Mouse (Mus musculus): ENCODE measurements around the gene Hoxc4. TPM values are rescaled to one million over a fixed set of nuclear protein-coding genes. Genes with fewer than 3 reads are reported as not detected.

Gene Hoxc4
- polyA plus RNA-seq, 1 experiment = 89.1 TPM

DNA sequence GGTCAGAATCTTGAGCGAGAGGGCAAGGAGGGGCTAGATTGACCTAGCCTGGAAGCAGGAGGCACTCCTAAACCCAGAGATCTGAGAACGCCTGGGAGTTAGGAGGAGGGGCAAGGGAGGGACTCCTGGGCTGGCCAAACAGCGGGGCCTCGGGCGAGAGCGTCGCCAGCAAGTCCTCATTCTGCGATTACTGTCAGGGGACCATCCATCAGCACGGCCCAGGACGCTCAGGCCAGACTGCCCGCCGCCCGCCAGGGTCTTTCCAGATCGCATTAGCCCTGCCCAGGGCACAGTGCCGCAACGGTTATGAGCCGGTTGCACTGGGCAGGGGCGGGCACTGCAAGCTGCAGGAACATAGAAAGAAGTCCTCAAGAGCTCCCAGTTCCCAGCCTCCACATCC lies 50.4 kb downstream of the Hoxc4 start:
- no peak for TF ChIP-seq GATA1 (IDR thresholded peaks at IDR 0.05; ENCODE audit: low read length)

DNA sequence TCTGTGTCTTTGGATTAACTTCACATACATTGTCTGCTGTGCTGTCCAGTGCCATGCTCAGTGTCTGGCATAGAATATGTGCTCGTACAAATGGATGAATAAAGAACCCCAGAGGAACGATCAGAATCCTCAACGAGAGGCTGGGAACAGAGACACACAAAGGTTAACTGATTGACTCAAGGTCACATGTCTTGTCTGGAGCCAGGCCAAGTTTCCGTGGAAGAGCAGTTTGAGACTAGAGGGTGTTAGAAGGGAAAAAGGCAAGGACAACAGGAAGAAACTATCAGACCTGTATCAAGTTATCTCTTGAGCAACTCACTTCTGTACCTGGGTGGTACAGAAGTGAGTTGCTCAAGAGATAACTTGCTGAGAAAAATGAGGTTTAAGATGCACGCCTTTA lies 52.5 kb downstream of the Hoxc4 start:
- no peak for TF ChIP-seq GATA1 (IDR thresholded peaks at IDR 0.05; ENCODE audit: low read length)

- no peak for TF ChIP-seq GATA1 (IDR thresholded peaks at IDR 0.05; ENCODE audit: low read length)
These were observed 56.1 kb downstream of the Hoxc4 start for GRCm38 (mm10) chr15:103074663-103075415.

DNA sequence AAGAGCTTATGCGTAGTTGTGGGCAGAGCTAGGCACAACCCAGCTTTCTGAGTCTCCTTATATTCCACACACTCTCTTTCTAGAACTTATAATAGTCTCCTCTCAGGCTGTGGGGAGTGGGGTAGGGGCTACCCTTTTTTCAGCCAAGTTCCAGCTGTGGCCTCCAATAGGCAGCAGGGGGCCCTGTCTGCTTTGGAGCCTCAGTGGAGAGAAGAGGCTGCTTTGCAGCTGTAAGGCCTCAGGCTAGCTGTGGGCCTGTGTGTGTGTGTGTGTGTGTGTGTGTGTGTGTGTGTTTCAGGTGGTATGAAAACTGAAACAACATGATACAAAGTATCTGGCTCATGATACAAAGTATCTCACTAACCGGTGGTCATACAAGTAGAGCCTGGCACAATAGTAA lies 58.9 kb downstream of the Hoxc4 start:
- TF ChIP-seq GATA1 (IDR thresholded peaks at IDR 0.05; ENCODE audit: low read length) = no peak

- TF ChIP-seq GATA1 (IDR thresholded peaks at IDR 0.05; ENCODE audit: low read length) = no peak
These were observed 63.9 kb downstream of the Hoxc4 start for GRCm38 (mm10) chr15:103082622-103083021.

GRCm38 (mm10) chr15:103083598-103083997 lies 64.9 kb downstream of the Hoxc4 start:
- TF ChIP-seq GATA1 (IDR thresholded peaks at IDR 0.05; ENCODE audit: low read length) = no peak

GRCm38 (mm10) chr15:103084944-103085343 lies 66.2 kb downstream of the Hoxc4 start:
- no peak for TF ChIP-seq GATA1 (IDR thresholded peaks at IDR 0.05; ENCODE audit: low read length)

DNA sequence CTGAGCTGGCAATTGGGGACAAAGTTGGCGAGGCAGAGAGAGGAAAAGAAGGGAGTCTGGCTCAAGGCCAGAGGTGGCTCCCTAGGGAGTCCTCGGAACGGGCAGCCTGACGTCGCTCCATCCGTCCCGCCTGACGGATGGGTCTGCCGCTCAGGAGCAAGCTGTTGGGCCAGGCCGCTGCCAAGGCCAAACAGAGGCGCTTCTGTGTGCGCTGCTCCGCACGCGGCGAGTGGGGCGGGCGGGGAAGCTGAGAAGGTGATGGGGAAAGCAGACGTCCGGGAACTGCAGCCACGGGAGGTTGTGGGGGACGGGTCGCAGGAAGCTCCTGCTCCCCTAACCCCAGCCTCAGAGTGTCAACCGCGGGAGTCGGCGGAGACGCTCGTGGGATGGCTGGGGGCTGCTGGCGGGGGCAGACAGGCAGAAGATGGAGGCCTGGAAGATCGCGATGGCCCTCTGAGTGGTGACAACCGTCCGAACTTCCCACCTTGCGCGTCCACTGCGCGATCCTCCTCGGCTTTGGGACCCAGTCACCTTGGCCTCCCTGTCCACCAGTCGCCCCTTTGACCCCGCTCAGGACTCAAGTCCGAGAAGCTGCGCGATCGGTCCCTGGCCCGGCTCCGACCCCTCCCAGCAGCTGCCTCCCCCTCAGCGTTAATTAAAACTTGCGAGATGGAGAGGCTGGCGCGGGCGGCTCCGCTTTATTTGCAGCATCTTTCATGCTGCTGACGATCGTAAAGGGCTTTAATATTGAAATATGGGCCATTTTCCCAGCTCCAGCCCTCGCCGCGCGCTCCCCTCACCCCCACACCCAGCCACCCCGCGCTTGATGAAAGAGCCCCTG lies 67.3 kb downstream of the Hoxc4 start:
- no peak for TF ChIP-seq GATA1 (IDR thresholded peaks at IDR 0.05; ENCODE audit: low read length)

Other genes with a start within 250 kb of the Hoxc4 start
- gene Hoxc13, start 97.8 kb upstream of the Hoxc4 start, polyA plus RNA-seq (2012) = not detected in 2 replicates
- not detected in 2 replicates for gene Hoxc12, start 82.2 kb upstream of the Hoxc4 start, polyA plus RNA-seq (2012)
- not detected in 2 replicates for gene Hoxc11, start 64.5 kb upstream of the Hoxc4 start, polyA plus RNA-seq (2012)
- 0.51 and 0.72 TPM in 2 replicates for gene Hoxc10, start 52.1 kb upstream of the Hoxc4 start, polyA plus RNA-seq (2012)
- gene Hoxc5, start 51.5 kb upstream of the Hoxc4 start, polyA plus RNA-seq (2012) = 13.8 and 14.7 TPM in 2 replicates
- gene Hoxc9, start 42.5 kb upstream of the Hoxc4 start, polyA plus RNA-seq (2012) = 6.3 and 8.3 TPM in 2 replicates
- 3.7 and 3.8 TPM in 2 replicates for gene Hoxc8, start 28.3 kb upstream of the Hoxc4 start, polyA plus RNA-seq (2012)
- 11.7 and 12.7 TPM in 2 replicates for gene Hoxc6, start 20.7 kb upstream of the Hoxc4 start, polyA plus RNA-seq (2012)
- gene Smug1, start 148.2 kb downstream of the Hoxc4 start, polyA plus RNA-seq (2012) = 5.6 and 6.0 TPM in 2 replicates
- gene Cbx5, start 220.9 kb downstream of the Hoxc4 start, polyA plus RNA-seq (2012) = 3.1 and 4.0 TPM in 2 replicates
- 83.3 and 173 TPM in 2 replicates for gene Hnrnpa1, start 221.5 kb downstream of the Hoxc4 start, polyA plus RNA-seq (2012)
- gene Nfe2, start 239.5 kb downstream of the Hoxc4 start, polyA plus RNA-seq (2012) = 147 and 163 TPM in 2 replicates

Data from G1E-ER4 (cell line).